Mouse (Mus musculus) cerebellum, adult 9-11 months (tissue): Measurements from ENCODE around the gene Dusp14.
A peak's percentile ranks its signal among the peaks of the same experiment; 100 is the strongest.

Experiments
- DNase-seq: peaks from one replicate; pipeline ENCODE4 v3.0.0; 2022

The Dusp14 gene

DNA sequence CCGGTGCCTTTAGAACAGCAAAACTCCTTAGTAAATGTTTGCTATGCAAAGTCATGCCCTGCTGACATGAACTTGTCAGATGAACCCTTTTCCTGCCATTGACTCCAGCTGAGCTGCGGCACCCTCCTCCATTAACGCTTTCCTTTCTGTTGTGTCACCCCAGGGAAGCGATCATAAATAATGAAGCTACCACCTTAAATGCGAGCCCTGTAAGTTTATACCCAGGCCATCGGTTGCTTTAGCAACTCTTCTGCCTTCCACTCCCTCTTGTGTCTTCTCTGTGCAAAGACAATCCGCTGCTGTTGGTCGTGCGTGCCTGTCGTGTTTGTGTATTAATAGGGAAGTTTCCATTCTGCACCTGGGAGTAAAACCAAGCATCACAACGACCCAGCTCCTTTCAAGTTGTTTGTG is 3.0 kb downstream of the Dusp14 start:
- peak; percentile 62 for DNase-seq

DNA sequence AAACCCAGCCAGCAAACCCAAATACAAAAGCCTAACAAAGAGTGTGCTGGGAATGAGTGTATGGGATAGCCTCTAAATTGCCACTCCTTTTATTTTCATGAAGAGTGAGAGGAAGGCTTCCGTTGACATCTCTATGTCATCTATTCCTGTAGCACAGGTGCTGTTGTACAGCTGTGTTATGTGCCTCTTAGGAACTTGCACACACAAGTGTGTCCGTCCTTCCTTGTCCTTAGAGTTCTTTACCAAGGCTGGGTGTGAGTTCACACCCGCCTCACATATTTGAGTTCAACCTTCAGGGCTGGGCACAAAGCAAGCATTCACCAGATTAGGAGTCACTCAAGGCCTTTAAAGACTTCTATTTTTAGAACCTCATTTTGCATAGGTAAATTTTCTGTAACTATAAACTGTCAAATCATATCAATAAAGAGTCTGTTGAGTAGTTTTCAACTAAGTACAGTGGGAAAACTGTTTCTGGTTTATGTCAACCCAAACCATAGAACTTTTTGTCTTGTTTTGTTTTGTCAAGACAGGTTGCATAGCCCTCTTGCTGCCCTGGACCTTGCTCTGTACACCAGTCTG is 5.3 kb downstream of the Dusp14 start:
- DNase-seq: no peak

DNA sequence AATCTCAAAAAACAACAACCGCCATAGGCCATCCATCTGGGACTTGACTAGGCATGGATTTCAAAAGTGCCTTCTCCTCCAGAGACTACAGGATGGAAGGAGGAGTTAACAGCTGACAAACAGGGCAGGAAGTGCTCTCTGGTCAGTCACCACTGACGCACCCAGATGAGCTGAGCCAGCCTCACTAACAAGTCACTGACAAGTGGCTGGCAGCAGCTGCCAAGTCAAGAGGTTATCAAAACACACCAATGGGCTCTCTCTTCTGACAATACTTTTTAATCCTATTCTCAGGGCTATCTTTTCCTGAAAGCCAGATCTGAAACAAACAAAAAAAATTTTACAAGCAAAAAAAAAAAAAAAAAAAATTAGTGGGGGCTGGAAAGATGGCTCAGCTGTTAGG is 6.3 kb downstream of the Dusp14 start:
- DNase-seq: peak; percentile 7

DNA sequence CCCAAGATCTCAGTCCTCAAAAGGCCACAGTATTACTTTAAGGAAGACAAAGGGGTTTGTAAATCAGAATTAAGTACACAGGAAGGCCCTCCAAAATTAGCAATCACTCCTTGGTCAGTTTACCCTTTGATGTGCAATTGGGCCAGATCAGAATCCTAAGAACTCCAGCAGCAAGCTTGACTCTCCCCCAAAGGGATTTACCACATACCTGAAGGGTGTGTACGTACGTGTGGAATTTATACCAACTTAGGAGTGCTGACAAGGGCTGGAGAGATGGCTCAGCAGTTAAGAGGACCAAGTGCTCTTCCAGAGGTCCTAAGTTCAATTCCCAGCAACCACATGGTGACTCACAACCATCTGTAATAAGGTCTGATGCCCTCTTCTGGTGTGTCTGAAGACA is 7.2 kb downstream of the Dusp14 start:
- peak; percentile 11 for DNase-seq

DNA sequence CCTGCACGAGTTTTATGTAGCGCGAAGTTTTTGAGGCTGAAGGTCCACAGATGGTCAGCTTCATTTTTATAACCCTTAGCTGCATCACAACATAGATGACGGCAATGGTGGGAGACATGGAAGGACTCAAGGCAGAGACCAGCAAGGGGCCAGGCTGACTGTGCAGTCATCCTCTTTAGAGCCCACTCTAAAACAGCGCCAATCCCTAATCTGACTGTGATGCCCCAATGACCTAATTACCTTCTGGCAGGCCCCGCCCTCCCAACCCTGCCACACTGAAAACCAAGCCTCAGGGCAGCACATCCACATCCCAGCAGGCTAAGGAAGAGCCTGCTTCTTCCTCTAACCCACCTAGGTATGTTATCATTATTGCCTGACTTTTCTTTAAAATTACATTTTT is 8.4 kb downstream of the Dusp14 start:
- no peak for DNase-seq

DNA sequence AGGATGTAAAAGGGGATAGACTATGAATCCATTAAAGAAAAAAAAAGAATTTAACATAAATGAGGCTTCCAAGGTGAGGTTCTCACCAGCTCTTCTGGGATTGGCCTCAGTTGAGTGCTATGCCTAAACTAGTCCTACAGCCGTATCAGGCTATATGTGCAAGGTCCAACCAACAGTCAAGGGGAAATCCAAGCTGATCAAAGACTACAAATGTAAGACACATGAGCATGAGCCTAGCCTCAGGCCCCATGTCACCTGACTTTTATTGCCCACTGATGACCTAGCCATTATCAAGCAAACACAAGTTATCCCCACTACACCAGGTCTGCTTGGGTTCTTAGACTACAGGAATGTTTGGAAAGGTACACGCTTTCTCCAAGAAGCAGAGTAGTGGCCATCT is 9.3 kb downstream of the Dusp14 start:
- DNase-seq: no peak

DNA sequence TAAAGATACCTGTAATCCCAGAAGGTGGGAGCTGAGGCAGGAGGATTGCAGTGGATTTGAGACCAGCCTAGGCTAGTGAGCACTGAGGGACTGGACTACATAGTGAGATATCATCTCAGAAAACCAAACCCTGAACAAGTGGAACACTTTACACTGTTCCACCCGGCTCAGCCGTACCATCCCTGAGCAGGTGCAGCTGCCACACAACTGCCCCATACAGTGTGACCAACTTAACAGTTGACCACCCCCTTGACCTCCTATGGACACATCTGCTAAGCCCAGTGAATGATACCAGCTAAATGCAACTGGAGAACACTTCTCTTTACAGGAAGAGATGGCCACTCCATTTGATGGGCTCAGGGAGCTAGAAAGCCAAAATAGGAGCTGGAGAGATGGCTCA is 11.6 kb downstream of the Dusp14 start:
- DNase-seq: peak; percentile 8

DNA sequence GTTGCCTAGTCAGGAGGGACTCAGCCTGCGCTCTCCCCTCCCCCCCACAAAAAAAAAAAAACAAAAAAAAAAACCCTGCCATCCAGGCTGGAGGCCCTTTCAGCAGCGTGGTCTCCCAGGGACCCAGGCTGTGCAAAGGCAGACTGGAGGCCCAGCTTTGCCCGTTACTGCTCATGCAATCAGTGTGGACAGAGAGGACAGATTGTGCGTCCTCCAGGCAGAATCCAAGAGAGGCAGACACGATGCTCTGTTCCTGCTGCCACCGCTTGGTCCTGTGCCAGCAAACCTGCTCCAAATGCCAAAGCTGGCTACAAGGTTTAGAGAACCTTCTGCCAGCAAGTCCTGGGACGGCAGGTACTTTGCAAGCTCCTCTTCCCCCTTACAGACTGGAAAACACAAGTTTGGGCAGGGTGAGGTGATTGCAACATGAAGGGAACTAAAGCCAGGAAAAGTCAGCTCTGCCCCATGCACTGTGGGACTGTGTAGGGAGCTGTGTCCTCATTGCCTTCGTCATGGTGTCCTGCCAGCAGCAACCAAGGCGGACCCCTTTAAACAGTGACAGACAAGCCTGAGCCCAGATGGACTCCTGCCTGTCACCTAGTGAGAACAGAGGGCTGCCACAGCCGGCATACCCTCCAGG is 15.4 kb downstream of the Dusp14 start:
- DNase-seq: peak; percentile 96

DNA sequence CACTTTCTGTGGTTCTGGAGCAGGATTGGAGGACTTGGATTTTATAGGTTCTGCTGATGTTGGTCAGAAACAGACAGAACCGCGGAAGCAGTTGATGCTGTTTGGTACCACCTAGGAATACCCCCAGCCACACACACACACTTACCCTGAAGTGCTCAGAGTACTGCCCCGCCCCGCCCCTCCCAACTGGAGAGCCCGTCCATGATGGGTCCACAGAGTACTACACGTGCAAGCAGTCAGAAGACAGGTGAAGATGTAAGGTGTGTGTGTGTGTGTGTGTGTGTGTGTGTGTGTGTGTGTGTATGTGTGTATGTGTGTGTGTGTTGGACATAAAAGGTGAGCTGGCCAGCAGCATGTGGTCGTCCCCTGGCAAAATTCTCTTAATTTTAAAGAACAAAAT is 16.0 kb downstream of the Dusp14 start:
- no peak for DNase-seq

DNA sequence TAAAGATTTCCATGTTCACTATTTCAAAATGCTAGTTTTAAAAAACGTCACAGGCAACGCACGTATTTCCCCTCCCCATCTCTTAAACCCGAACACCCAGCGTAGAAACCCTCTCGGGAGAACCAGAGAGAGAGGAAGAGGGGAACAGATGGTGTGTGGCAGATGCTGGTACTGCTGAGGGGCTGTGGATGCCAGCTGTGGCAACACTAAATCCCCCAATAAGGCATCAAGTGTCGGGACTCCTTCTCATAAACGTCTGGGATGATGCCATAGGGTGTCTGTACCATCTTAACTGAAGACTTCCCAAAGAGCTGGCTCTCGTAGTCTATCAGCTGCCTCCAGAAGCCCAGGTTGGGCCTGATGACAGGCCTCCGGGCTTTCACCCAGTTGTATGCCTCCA is 20.6 kb downstream of the Dusp14 start:
- no peak for DNase-seq

DNA sequence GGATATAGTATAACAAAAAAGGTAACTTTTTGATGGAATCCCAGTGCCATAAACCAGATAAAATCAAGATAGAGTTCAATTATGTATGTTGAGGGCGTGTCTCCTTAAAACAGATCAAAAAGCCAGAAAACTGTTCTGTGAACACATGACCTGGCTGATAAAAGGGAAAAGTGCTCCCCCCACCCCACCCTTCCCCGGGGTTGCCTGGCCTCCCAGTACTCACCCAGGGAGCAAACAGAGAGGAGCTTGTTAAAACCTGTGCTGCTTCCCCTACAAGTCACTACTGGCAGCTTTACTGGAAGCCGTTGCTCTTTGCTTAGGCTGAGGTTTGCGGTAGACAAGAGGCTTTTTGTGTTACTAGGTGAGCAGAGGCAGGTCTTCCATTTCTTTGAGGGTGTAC is 21.8 kb downstream of the Dusp14 start:
- DNase-seq: no peak

DNA sequence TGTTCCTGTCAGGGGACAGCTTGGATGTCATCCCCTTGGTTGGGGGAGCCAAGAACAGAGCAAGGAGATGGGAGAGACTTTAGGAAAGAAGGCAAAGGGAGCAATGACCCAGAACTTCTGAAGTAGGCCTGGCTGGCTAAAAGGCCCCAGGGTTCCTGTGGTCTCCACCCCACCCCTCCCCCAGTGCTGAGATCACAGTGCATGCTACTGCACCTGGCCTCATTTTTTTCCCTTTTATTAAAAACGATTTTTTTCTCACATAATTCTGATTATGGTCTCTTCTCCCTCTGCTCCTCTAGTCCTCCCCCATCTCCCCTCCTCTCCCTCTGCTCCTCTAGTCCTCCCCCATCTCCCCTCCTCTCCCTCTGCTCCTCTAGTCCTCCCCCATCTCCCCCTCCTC is 24.1 kb downstream of the Dusp14 start:
- no peak for DNase-seq

DNA sequence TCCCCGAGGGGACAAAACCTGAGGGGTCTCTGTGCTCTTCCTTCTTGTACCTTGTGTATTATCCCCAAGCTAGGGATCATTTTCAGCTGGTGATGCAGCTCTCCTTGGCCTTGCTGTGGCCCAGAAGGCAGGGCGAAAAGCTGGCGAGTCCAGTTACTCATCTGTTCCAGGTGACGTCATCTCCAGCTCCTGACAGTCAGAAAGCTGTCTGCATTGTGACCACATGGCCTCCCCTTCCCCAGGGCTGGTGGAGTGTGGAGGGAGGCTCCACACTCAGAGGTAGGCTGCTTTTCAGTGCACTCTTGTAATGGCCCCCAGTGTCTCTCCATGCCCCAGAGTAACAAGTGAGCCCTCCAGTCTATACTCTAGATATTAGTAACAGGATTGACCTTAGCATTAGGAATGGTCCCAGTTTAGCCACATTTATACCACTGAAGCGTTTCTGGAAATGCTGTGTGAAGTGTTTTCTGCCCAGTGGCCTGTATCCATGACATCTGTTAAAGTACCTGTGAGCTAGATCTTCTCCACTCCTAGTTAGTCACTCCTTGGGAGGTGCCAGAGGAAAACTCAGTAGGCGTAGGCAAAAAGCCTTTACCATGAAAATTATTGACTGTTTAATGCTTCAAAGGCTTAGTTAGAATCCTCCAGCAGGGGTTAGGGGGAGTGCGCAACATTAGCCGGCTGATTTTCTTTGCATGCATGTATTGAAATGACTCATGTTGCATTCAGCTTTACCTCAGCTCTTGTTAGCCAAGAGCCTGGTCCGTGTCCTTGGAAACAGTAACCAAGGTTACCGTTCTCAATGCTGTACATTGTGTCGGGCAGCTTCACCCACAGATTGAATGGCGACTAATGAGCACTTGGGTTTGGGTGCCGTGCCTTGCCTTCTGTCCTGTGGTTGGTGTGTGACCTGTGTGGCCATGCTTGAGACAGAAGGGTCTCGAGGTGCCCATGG is 26.0 kb downstream of the Dusp14 start:
- no peak for DNase-seq

DNA sequence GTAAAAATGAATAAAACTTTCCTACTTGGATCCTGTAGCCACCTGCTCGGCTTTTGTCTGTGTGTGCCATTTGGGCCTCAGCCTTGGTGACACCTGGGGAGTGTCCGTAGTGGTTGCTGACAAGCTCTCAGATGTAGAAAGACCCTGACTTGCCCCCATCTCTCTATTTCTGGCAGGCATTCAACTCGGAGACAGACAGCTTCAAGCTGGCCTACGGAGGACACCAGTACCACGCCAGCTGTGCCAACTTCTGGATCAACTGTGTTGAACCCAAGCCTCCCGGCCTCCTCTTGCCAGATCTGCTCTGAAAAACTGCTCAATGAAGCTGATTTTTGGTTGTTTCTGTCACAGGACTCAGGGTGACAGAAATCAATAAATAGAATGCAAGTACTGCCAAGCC is 28.4 kb downstream of the Dusp14 start:
- DNase-seq: no peak

DNA sequence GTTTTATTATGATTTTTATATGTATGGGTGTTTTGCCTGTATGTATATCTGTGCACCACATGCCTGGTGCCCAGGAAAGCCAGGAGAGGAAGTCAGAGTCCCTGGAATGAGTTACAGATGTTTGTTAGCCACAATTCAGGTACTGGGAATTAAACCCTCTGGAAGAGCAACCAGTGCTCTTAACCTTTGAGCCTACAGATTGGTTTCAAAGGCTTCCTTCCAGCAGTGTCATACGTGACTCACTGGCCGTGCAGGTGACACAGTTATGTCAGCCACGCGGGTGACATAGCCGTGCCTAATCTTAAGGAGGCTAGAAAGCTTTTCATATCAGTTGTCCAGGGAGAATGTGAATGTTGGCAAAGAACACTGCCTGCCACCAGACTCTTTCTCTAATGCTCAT is 35.4 kb downstream of the Dusp14 start:
- no peak for DNase-seq

DNA sequence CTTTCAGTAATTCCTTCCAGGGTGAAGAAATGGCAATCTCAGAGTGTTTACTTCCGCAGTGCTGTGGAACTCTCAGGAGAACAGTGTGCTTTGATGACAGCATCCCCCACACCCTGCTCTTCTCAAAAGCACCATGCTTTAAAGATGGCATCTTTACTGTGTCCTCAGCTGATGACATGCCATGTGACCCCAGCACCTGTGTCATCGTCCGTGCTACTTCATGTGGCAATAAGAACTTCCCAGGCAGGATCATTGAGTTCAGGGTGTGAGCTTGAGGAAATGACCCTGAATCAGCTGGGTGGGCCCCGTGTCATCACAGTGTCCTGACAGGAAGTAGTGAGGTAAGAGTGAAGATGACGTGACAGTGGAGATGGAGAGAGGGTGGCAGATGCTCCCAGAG is 36.5 kb downstream of the Dusp14 start:
- DNase-seq: no peak

DNA sequence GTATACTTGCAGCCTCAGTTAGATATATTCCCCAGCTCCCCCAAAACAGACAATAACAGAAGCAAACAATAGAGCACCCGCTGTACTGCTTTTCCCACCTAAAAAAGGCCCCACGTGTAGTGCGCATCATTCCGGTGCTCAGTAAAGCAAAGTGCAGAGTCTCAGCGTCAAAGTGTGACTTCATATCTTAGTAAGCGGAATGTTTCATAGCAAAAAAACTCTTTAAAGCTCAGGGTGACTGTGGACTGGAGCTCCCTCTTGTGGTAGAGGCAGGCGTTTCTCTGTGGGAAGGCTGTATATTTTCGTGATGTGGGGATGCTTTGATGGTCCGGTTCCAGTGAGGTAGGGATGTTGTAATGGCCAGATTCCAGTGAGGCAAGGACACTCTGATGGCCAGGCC is 37.1 kb downstream of the Dusp14 start:
- no peak for DNase-seq

DNA sequence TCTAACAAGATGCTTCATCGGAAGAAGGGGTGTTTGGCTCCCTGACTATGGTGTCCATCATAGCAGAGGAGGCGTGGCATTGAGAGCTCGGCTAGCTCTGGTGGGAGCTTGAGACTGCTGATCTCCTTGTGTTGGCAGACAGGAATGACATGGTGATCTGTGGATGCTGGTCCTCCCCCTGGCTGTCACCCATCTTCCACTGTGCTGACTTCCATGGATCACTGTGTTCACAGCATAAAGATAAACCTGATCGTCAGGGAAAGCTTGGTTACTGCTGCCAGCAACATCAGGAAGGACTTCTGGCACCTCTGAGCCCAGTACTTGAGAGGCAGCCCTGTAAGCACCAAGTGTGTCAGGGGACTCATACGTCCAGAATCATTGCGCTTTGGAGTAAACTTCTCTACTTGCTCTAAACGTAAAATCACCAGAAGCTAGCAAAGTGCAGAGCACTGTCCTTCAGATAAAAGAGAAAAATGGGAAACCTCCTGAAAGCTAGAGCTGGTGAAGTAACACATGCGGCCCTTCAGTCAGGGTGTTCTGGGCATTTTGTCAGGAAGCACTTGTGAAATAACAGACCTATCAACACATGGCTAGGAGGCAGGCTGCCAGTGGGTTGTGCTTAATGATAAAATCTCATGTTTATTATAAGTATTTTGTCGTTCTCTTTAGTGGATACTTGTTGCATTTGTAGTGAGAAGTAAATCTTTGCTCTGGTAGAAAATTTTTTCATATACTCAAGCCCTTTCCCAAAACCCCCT is 40.6 kb downstream of the Dusp14 start:
- DNase-seq: no peak

DNA sequence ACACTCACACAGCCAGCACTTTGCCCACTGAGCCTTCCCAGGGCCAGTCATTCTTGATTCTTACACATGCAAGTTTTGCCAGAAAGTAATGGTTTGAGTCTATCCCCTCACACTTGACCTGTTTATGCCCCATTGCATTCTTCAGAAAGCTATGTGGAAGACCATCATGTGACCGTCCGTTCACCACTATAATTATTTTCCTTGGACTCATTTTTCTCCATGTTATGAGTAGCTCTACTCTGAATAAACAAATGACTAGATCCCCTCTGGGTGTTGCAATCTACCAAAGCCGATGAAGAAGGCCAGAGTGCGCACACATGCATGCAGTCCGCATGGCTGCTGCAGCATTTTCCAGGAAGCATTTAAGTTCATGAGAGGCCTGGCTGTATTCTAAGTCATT is 41.8 kb downstream of the Dusp14 start:
- DNase-seq: no peak

DNA sequence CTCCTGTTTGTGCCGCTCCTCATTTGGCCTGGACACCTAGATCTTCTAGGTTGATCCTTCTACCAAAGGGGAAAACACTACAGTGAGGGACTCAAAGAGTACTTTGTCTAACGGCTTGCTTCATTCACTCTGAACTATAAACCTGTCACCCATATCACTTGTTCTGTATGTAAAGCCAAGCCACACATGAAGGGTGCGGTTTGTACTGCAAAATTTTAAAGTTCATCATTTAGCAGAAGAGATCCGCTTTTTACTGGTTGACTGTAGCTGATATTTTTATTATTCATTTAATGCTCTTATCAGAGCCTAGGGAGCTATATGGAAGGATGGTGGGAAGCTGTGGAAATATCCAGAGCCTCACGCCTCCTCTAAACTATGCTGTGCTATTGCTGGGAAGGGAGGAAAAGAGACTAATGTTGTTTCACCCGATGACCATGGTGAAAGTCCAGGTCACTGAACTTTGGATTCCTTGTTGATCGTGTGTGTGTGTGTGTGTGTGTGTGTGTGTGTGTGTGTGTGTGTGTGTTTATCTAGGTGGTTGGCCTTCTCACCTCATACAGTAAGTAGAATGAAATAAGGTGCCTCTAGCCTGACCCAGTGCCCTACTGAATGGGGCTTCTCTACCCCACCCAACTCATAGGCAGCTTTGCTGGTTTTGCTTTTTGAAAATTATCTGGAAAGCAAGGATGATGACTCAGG is 52.1 kb downstream of the Dusp14 start:
- no peak for DNase-seq

DNA sequence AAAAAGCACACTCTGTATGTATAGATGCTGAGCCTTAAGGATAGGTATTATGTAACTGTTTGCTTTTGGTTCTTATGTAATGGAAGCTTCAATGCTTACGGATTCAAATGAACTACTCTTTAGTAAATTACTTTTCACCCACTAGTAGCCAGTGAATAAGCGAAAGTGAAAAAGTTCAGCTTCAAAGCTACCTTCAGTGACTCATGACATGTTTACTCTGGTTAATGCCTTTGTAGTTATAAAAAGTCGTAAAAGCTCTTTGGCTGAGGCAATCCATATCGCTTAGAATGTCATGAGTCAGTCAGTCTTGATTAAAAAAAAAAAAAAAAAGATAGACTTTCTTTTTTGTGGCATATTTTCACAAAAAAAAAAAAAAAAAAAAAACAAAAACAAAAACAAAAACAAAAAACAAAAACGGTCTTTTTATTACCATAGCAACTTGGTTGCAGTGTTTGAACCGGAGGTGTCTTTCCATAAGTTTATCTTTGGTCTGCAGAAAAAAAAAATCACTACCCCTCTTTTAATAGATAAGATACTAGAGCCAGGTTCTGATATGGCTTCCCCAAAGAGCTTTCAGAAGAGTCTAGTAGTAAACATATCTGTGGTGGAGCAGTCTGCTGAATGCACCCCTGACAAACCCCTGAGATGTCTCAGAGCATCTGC is 52.8 kb downstream of the Dusp14 start:
- no peak for DNase-seq

DNA sequence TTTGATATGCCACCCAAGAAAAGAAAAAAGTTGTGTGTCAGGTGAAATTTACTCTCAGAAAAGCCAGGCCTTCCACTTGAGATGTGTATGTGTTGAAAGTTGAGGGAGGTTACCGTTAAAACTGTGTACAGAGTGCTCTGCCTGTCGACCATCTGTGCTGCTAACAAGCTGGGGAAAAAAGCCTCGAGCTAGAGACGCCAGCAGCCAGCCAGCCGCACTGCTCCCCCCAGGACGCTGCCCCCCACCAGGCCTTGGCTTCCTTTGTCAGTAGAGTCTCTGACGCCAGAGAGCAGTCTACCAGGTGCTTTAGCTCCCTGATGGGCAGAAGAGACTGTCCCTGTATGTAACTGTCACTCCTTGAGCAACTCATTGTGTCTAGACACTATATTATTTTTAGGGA is 56.0 kb downstream of the Dusp14 start:
- peak; percentile 59 for DNase-seq
